Mouse (Mus musculus): ENCODE measurements around the gene Tagln.

The Tagln gene

DNA sequence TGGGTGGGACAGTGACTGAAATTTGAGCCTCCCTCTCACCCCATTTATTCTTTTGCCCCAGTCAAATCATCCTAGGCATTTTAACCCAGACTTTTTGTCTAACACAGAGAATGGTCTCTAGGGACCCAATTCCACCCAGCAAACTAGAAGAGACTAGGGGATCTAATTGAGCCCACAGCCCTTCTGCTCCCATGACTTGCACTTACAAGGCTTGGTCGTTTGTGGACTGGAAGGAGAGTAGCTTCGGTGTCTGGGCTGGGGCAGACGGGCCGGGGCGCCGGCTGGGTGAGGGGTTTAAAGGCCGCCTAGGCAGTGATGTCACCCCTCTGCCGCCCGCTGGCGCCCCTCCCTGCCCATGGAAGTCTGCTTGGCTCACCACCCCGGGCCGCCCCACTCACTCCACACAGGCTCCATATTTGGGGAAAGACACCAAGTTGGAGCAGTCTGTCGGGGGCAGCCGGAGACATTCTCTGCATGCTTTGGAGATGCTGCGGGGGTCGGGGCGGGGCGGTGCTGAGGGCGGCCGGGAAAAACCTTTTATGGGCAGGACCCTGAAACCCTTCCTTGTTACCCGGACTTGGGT, at the start of gene Tagln:
Gene Tagln (minus strand): TSS at position 431 of the 583 bp plus-strand sequence.
- DNase-seq (ENCODE audit: extremely low spot score), result peak; percentile 45

DNA sequence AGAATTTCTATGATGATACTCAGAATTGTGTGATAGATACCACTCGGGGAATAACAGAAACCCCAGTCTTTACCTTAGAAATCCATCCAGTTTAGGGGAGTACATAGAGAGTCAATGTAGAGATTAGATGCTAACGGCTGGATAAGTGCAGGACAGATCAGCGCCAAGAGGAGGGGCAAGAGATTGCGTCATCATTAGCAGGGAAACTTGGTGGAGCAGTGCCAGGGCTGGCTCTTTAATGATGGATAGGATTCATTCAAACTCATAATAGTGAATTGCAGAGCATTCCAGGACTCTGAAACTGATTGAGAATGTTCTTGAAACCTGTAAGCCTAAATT, 49.3 kb upstream of the Tagln start:
- no peak for DNase-seq (ENCODE audit: extremely low spot score)

DNA sequence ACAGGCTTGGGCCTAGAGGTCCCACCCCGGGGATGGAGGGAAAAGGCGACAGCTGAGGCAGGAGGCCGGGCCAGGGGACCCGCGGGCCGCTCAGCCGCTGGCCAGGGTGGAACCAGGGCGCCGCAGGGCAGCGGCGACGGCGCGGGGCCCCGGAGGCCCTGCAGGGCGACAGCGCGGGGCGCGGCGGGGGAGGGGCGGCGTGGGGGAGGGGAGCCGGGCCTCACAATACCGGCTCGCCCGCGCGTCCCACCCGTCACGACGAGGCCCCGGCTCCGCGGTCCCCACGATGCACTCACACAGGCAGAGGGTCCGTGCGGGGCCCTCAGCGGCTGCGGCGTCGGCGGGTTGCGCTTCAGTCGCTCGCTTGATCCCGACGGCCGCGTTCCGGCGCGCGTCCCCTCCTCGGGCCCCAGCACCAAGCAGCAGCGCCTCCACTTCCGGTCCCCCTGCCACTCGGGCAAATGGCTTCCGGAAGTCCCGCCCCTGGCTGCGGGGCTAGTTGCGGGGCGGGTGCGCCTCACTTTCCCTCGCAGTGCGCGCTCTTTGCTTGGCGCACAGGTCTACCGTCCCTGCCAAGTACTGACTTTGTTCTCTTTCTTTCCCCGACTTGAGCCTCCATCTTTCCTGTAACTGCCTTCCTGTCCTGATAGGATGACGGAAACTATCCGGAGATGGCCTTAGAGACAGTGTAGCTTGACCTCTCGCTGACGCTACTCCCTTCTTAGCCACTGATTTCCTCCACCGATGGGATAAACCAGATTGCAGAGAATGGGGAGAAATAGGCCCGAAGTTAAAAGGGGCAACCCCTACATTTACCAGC, 48.8 kb upstream of the Tagln start:
- DNase-seq (ENCODE audit: extremely low spot score), result peak; percentile 95

DNA sequence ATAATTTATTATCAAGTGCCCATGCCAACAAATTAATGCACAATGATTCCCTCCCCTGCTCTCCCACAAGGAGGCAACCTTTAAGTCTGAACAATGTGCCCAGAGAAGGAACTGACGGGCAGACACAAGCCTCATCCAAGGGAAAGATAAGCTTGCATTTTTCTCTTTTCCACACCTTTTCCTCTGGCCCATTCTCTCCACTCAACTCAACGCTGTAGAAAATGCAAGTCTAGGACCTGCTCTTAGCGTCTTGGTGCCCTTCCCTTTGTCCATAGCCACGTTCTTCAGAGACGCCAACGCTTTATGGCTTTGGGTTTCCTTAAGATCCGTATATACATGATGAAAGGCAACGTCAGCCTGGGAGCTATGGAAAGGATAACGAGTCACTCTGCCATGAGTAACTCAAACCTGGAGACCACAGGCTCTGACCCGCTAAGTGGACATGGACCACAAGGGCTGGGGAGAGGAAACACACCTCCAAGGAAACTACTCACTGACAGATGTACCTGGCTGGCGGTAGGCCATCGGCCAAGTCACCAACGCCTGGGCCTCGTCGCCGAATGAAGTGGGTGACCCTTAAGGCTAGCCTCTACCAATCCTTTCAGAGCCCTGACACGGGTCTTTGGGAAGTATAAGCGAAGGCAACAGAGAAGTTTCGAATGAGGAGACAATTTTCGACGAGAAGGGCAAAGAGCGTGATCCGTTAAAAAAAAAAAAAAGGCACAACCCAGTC, 48.0 kb upstream of the Tagln start:
- peak; percentile 47 for DNase-seq (ENCODE audit: extremely low spot score)

DNA sequence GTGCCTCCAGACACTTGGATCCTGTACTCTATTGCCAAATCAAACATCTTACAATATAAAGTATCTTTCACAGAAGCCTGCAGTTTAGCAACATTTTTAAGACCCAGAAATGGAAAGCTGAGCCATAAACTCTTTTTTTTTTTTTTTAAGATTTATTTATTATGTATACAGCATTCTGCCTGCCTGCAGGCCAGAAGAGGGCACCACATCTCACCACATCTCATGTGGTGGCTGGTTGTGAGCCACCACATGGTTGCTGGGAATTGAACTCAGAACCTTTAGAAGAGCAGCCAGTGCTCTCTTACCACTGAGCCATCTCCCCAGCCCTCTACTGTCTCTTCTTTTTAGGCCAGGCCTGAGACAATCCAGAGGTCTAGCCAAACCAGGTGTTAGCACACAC, 45.5 kb upstream of the Tagln start:
- no peak for DNase-seq (ENCODE audit: extremely low spot score)

DNA sequence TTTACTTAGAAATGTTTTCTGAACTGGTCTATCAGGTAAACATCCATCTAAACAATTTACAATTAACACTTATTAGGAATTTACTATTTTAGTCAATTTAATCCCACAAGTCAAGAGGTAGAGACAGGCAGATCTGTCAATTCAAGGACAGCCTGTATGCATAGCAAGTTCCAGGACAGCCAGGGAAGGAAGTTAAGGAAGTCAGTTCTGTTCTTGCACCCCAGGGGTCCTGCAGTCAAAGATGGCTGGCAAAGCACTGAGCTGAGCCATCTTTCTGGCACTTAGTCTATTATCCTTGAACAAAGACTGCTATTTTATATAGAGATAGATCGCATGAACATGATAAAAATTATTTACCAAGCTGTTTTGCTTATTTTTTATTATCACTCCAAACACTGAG, 44.8 kb upstream of the Tagln start:
- DNase-seq (ENCODE audit: extremely low spot score), result no peak

DNA sequence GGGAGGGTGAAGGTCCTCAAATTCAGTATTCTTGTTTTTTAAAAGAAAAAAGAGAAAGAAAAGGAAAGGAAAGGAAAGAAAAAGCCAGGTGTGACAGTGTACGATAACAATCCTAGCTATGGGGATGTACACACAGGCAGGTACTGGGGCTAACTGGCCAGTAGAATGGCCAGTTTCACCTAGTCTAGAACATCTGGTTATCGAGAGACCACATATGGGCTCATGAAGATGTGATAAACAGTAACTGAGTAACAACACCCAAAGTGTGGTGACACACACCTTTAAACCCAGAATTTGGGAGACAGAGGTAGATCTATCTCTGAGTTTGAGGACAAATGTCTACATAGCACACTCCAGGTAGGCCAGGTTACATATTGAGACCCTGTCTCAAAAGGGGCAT, 43.9 kb upstream of the Tagln start:
- no peak for DNase-seq (ENCODE audit: extremely low spot score)

DNA sequence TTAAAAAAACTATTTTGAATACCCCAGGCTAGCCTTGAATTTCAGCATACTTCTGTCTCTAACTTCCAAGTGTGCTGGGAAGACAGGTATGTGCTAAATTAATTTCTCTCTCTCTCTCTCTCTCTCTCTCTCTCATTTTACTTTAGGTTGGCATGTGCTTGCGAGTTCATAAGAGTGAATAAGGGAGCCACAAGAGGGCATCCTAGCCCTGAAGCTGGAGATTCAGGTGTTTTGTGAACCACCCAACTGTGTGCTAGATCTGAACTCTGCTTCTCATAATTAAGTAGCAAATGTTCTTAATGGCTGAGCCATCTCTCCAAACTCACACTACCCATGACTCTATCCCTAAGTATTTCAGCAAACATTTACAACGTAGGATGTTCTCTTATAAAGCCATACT, 41.0 kb upstream of the Tagln start:
- DNase-seq (ENCODE audit: extremely low spot score), result no peak

DNA sequence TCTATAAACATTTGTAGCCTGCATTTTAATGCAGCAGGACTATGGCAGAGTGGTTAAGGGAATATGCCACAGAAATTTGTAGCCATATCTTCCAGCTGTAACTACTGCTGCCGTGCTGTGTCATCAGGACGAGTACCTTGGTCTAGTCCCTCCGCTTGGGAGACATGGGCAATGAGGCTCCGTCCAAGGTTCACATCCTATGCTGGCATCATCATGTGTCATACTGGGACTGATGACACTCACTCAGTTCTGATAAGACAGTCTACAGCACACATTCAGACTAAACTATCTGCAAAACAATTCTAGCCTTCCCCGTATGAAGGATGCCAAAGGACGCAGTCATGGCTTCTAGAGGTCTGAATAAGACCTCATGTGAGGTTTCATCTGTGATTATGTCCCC, 27.7 kb upstream of the Tagln start:
- no peak for DNase-seq (ENCODE audit: extremely low spot score)

DNA sequence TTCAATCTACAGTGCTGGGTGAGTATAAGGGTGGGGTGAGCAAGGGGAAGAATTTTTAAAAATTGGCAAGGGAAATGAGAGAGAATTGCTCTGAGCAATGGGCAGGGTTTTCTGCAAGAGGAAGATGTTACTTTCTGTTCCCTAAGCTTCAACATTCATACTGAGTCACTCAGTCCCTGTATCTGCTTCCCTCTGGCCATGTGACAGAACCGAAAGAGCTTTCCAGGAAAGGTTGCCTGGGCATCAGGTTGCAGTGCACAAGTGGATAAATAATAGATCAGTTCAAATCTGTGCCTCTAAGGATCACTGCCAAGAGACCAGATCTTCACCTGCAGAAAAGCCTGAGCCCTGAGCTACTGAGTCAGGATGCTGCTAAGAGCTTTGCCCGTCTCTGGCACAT, 26.0 kb upstream of the Tagln start:
- no peak for DNase-seq (ENCODE audit: extremely low spot score)

DNA sequence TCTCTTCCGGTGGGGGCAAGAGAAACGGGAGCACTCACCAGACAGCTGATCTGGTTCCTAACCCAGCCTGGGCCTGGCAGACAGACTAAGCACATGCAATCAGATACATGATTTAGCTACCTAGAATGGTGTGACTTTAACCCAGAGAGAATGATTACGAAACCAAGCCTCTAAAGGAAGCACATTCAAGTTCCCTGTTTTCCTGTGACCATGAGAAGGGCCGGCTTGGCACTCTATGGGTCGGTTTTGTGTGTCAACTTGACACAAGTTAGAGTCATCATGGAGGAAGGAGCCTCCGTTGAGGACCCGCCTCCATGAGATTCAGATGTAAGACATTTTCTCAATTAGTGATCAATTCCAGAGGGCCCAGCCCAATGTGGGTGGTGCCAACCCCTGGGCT, 23.8 kb upstream of the Tagln start:
- DNase-seq (ENCODE audit: extremely low spot score), result no peak

DNA sequence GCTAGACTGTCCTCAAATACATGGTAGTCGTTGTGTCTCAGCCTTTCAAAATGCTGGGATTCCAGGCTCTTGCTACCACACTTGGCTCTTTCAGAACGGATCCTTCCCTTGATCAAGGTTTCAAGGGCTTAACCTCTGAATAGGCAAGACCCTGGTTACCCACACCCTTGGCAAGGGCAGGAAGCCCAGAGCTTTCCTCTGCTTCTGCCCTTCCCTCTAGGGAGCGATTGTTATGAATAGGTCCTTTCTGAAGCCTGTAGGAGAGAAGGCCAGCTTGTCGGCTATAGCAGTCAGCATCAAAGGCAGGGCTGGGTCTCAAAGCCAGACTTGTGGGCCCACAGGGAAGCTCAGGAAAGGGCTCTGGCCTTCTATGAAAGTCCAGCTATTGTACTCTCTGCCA, 23.0 kb upstream of the Tagln start:
- DNase-seq (ENCODE audit: extremely low spot score), result no peak

DNA sequence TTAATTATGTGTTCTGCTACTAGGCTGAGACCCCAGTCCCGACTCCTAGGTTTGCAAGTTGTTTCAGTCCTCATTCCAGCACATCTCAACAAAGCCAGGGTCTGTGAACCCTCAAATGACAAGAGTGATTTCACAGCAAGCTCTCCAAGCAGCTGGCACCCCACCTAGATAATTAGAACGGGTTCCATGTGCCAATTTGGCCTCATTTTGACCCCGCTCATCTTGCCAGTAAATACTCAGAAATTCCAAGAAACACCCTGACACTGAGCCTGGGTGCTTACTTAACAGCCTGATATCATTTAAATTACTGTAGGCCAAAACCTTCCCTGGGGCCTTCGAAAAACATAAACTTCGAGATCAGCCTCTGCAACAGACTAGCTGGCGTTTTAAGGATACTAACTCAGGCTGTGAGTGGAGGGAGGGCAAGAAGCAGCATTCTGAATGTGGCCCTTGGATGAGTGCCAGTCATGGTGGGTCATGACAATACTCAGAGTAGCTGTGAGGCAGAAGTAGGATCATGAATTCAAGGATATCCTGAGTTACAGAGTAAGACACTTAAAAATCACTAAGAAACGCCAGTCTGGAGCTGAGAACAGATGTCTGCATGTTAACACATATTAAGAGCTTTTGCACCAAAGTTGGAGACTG, 22.3 kb upstream of the Tagln start:
- no peak for DNase-seq (ENCODE audit: extremely low spot score)

DNA sequence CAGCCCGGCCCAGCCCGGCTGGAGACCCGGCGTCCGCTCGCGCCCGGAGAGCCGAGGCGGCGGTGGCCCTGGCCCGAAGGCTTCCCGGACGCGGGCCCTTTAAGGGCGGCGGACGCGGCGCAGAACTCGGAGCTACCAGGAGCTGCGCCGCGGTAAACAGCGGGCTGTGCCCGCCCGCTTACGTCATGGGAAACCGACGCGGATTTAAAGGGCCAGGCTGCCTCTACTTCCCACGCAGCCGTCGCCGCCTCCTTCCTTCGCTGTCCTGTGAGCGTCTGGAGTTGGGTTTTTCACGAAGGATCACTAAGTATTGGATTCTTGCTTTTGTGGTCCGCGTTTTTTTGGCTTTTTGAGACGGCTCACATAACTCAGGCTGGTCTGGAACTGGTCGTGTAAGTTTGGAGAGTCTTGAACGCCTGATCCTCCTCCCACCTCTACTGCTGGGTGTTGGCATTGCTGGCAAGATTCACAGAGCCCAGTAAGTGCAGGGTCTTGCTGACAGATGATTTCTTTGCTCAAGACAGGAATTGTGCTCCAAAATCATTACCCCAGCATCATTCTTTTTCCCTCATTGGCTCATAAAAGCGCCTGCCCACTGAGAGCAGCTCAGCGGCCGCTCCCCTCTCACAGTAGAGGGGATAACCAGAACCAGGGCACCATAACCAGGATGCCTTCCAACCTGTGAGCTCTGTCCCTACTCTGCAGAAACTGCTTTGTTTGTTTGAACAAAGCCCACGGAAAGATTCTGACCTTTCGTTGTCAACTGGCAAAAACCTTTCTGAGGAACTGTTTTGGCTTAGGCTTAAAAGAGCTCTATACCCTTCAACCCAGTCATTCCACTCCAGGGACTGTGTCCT, 19.5 kb upstream of the Tagln start, which contains the start of gene Sidt2:
Gene Sidt2 (minus strand): TSS at position 152 of the 857 bp plus-strand sequence.
- DNase-seq (ENCODE audit: extremely low spot score), result peak; percentile 87

DNA sequence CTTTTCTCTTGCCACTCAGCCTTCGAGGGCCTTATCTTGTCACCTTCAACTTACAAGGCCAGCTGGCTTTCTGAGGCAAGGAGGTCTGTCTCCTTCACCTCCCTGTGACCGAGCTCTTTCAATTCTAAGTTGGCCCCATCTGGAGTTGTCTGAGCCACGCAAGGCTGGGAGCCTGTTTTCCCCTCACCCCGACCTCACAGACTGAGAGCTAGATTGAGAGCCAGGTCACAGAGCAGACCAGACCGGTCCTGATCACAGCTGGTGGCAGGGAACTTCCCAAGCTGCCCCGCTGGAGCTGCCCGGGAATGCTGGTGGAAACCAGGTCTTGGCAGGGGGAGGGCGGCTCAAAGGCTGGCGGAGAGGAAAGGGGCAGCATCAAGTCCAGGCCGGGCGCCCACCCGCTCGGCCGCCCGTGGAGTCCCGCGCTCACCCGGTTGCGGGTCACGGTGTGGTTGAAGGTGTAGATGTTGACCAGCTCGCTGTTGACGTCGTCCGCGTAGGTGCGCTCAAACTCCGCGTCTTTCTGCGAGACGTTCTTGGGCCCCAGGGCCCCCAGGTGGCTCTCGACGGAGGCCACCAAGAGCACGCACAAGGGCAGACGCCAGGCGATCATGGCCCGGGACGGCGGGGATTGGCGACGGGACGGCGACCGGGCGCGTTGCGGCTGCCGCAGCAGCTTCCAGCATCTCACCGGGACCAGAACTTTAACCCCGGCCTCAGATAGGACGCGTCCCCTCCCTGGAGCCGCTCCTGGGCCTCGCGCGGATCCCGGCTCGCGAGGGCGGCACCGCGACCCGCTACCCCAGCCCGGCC, 18.6 kb upstream of the Tagln start:
- DNase-seq (ENCODE audit: extremely low spot score), result no peak

DNA sequence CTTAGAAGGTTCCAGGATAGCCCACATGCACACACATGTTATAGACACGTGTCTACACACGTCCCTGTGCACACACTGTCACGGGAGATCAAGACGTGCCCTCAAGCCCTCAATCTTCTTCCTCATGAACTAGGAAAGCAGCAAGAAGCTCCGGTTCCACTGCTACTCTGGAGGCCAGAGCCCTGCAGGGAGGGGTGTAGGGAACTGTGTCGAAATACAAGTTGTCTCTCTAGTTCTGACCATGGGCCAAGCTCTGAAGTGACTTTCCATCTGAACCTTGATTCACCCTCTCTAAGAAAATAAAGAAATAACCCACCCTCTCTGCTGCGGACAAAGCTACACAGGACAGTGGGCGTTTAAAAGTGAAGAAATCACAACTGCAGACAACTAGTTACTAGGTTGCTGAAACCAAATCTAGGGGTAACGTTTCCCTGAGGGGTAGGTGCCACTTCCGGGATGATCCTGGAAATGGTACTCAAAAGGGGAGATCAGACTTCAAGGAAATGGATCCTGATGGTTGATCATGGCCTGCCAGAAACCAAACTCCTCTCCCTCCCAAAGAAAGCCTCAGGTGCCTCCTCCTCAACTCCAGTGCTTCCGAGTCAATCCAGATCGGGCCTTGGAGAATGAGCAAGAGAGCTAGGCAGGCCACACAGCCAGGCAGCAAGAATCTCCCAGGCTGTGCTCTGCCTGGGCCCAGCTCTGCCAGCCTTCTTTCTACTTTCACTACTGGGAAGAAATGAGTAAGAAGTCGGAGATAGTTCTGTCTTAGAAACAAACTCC, 17.8 kb upstream of the Tagln start:
- DNase-seq (ENCODE audit: extremely low spot score), result no peak

DNA sequence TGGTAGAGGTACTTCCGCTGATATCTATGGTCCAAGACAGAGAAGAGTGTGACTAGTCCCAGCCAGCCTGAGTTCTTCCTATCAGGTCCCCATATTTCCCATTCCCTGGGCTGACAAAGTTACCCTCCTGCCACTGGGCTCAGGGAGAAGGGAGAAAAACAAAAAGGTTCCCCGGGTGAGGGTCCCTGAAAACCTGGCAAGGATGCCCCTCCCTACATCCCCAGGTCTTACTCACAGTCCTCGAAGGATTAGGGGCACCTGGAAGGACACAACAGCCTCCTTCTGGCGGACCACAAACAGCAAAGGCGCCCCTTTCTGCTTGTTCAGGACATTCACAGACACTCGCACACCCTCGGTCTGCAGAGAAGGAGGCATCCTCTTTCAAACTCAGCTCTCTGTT, 17.0 kb upstream of the Tagln start:
- no peak for DNase-seq (ENCODE audit: extremely low spot score)

DNA sequence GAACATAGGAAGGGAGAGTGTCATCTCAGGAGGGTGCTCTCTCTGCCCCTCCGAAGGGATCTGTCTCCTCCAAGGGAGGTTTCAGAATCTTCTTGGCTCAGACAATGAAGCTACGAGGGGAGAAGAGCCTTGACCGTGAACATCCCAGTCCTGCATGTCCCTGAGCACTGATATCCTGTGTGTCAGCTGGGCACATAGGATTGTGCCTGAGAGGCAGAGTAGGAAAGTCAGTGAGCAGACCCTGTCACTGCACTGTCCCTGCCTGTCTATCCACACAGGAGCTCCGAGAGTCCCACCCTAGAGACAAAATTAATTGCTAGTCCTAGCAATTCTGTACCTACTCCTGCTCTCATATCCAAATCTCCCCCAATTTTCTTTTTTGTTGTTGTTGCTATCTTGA, 16.2 kb upstream of the Tagln start:
- no peak for DNase-seq (ENCODE audit: extremely low spot score)

DNA sequence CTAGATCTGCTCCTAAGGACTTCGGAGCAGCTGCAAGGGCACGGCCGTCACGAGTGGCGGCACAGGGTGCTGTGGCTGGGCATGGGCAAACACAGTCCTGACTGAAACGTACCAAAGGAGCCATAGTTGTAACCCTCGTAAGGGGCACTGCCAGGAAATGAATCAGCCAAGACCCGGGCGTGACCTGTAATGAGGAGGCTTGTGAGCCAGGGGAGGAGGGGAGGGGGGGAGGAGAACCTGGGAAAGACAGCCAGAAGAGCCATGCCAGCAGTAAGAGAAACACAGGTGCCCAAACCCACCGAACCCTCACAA, 11.0 kb upstream of the Tagln start:
- no peak for DNase-seq (ENCODE audit: extremely low spot score)

All from embryo, embryonic 9.5 days (tissue).